Mouse (Mus musculus) CH12.LX (cell line): Measurements from ENCODE around the gene Mdc1. TPM values are rescaled to one million over a fixed set of nuclear protein-coding genes. Genes with fewer than 3 reads are reported as not detected.

Experiments used
- DNase-seq: peaks from one replicate; pipeline ENCODE4 v3.0.0-alpha.2; 2013; ENCODE audit errors: extremely low read depth
- H3K27ac ChIP-seq: 2 replicates; pipeline ENCODE4 v1.5.1; 2012; ENCODE audit warnings: low read depth, mild to moderate bottlenecking, control low read depth, moderate library complexity; ENCODE audit not compliant: insufficient read depth
- H3K27me3 ChIP-seq: replicated peaks from 2 replicates; pipeline ENCODE3; 2012; ENCODE audit warnings: inconsistent platforms
- H3K36me3 ChIP-seq, 2 experiments: replicated peaks in 1 of 2; 2 replicates each; pipeline versions ENCODE3 to v1.6.1; 2012; ENCODE audit warnings: inconsistent platforms in 1 of 2, low read length in 1 of 2, mild to moderate bottlenecking in 1 of 2, mixed read lengths in 1 of 2, moderate library complexity in 1 of 2; ENCODE audit not compliant: control insufficient read depth in 1 of 2, insufficient read depth in 1 of 2
- H3K4me1 ChIP-seq, 2 experiments: 2 replicates each; pipeline ENCODE4 v1.6.1; 2012; ENCODE audit warnings: inconsistent platforms in 1 of 2, moderate library complexity in 1 of 2; ENCODE audit not compliant: insufficient read depth in 2 of 2, control insufficient read depth in 1 of 2
- H3K4me2 ChIP-seq: 2 replicates; pipeline ENCODE4 v1.6.1; 2012; ENCODE audit warnings: low read depth, mild to moderate bottlenecking, control low read depth; ENCODE audit not compliant: poor library complexity, insufficient read depth, severe bottlenecking
- H3K4me3 ChIP-seq, 3 experiments: fragments of 150-350 bp in 1 of 3; sonication (generic) in 1 of 3; replicated peaks in 1 of 3; 2 replicates each; pipeline versions ENCODE3 to v1.5.1; 2011 to 2012; ENCODE audit warnings: low read depth in 2 of 3, low read length in 2 of 3, mild to moderate bottlenecking in 2 of 3, moderate library complexity in 2 of 3, control low read depth in 1 of 3, improper control_type of control experiment in 1 of 3, inconsistent platforms in 1 of 3, mixed read lengths in 1 of 3; ENCODE audit not compliant: poor library complexity in 1 of 3
- H3K79me2 ChIP-seq: replicated peaks from 2 replicates; pipeline ENCODE4 v1.6.1; 2012; ENCODE audit warnings: mild to moderate bottlenecking, moderate library complexity; ENCODE audit not compliant: control insufficient read depth, poor library complexity, insufficient read depth, severe bottlenecking; ENCODE audit errors: extremely low read depth
- H3K9ac ChIP-seq: 2 replicates; pipeline ENCODE4 v1.6.1; 2012; ENCODE audit warnings: low read depth, mild to moderate bottlenecking, control low read depth, moderate library complexity; ENCODE audit not compliant: insufficient read depth
- H3K9me3 ChIP-seq: replicated peaks from 2 replicates; pipeline ENCODE3; 2012; ENCODE audit warnings: low read length, inconsistent platforms, mixed read lengths
- BHLHE40 ChIP-seq: IDR thresholded peaks from 2 replicates; pipeline ENCODE4 v1.6.1; 2011; ENCODE audit warnings: mild to moderate bottlenecking, low read depth, low read length, improper control_type of control experiment
- CHD1 ChIP-seq: IDR thresholded peaks from 2 replicates; pipeline ENCODE4 v1.6.1; 2012; ENCODE audit warnings: low read depth, low read length, improper control_type of control experiment, inconsistent platforms
- CHD2 ChIP-seq: IDR thresholded peaks from 2 replicates; pipeline ENCODE4 v1.6.1; 2011; ENCODE audit warnings: low read length, improper control_type of control experiment
- CTCF ChIP-seq, 2 experiments: IDR thresholded peaks in 1 of 2; conservative IDR thresholded peaks in 1 of 2; 2 replicates each; pipeline ENCODE4 v1.5.1; 2011 to 2012; ENCODE audit warnings: low read depth in 2 of 2, low read length in 2 of 2, improper control_type of control experiment in 1 of 2, inconsistent platforms in 1 of 2, mild to moderate bottlenecking in 1 of 2, moderate library complexity in 1 of 2
- ELF1 ChIP-seq: IDR thresholded peaks from 2 replicates; pipeline ENCODE4 v1.6.1; 2014; ENCODE audit warnings: low read depth, mild to moderate bottlenecking, inconsistent platforms, low read length, improper control_type of control experiment
- EP300 ChIP-seq: IDR thresholded peaks from 2 replicates; pipeline ENCODE4 v1.6.1; 2011; ENCODE audit warnings: low read length, improper control_type of control experiment
- ETS1 ChIP-seq: conservative IDR thresholded peaks from 2 replicates; pipeline ENCODE4 v1.6.1; 2012; ENCODE audit warnings: low read depth, mild to moderate bottlenecking, inconsistent platforms, low read length, improper control_type of control experiment, moderate library complexity
- GABPA ChIP-seq: IDR thresholded peaks from 2 replicates; pipeline ENCODE4 v1.6.1; 2012; ENCODE audit warnings: low read depth, low read length, improper control_type of control experiment, inconsistent platforms; ENCODE audit not compliant: insufficient replicate concordance
- HCFC1 ChIP-seq: IDR thresholded peaks from 2 replicates; pipeline ENCODE4 v1.6.1; 2012; ENCODE audit warnings: low read depth, mild to moderate bottlenecking, inconsistent platforms, low read length, improper control_type of control experiment
- IRF4 ChIP-seq: IDR thresholded peaks from 2 replicates; pipeline ENCODE4 v1.6.1; 2014; ENCODE audit warnings: low read depth, mild to moderate bottlenecking, inconsistent platforms, low read length, improper control_type of control experiment
- JUN ChIP-seq: IDR thresholded peaks from 2 replicates; pipeline ENCODE4 v1.6.1; 2011; ENCODE audit warnings: low read depth, mild to moderate bottlenecking, low read length, improper control_type of control experiment, moderate library complexity; ENCODE audit not compliant: insufficient read depth
- JUND ChIP-seq: conservative IDR thresholded peaks from 2 replicates; pipeline ENCODE4 v1.6.1; 2011; ENCODE audit warnings: low read depth, low read length, improper control_type of control experiment
- KAT2A ChIP-seq: IDR thresholded peaks from 2 replicates; pipeline ENCODE4 v1.6.1; 2012; ENCODE audit warnings: low read length, improper control_type of control experiment, inconsistent platforms; ENCODE audit not compliant: insufficient replicate concordance
- MAFK ChIP-seq: IDR thresholded peaks from 2 replicates; pipeline ENCODE4 v1.6.1; 2011; ENCODE audit warnings: low read length, improper control_type of control experiment; ENCODE audit not compliant: insufficient replicate concordance
- MAX ChIP-seq: IDR thresholded peaks from 2 replicates; pipeline ENCODE4 v1.6.1; 2011; ENCODE audit warnings: low read length, improper control_type of control experiment
- MAZ ChIP-seq: IDR thresholded peaks from 2 replicates; pipeline ENCODE4 v1.6.1; 2012; ENCODE audit warnings: low read depth, mild to moderate bottlenecking, inconsistent platforms, low read length, improper control_type of control experiment, moderate library complexity
- MEF2A ChIP-seq: IDR thresholded peaks from 2 replicates; pipeline ENCODE4 v1.6.1; 2014; ENCODE audit warnings: low read depth, mild to moderate bottlenecking, inconsistent platforms, low read length, improper control_type of control experiment, borderline replicate concordance
- MYC ChIP-seq: IDR thresholded peaks from 2 replicates; pipeline ENCODE4 v1.6.1; 2011; ENCODE audit warnings: low read depth, mild to moderate bottlenecking, improper control_type of control experiment, low read length
- NELFE ChIP-seq: IDR thresholded peaks from 2 replicates; pipeline ENCODE4 v1.6.1; 2011; ENCODE audit warnings: low read depth, low read length, improper control_type of control experiment
- NRF1 ChIP-seq: IDR thresholded peaks from 2 replicates; pipeline ENCODE4 v1.6.1; 2014; ENCODE audit warnings: low read depth, mild to moderate bottlenecking, inconsistent platforms, low read length, improper control_type of control experiment, moderate library complexity
- PAX5 ChIP-seq: IDR thresholded peaks from 2 replicates; pipeline ENCODE4 v1.6.1; 2012; ENCODE audit warnings: low read length, inconsistent platforms, mixed read lengths
- RAD21 ChIP-seq: IDR thresholded peaks from 2 replicates; pipeline ENCODE4 v1.6.1; 2011; ENCODE audit warnings: low read depth, mild to moderate bottlenecking, low read length, improper control_type of control experiment, moderate library complexity
- RCOR1 ChIP-seq: conservative IDR thresholded peaks from 2 replicates; pipeline ENCODE4 v1.6.1; 2012; ENCODE audit warnings: low read depth, mild to moderate bottlenecking, inconsistent platforms, low read length, improper control_type of control experiment
- SIN3A ChIP-seq: IDR thresholded peaks from 2 replicates; pipeline ENCODE4 v1.6.1; 2012; ENCODE audit warnings: low read length, improper control_type of control experiment, inconsistent platforms
- SMC3 ChIP-seq: IDR thresholded peaks from 2 replicates; pipeline ENCODE4 v1.6.1; 2011; ENCODE audit warnings: low read depth, low read length, improper control_type of control experiment
- TBP ChIP-seq: conservative IDR thresholded peaks from 2 replicates; pipeline ENCODE4 v1.6.1; 2011; ENCODE audit warnings: low read depth, low read length, improper control_type of control experiment
- UBTF ChIP-seq: IDR thresholded peaks from 2 replicates; pipeline ENCODE4 v1.6.1; 2012; ENCODE audit warnings: low read depth, mild to moderate bottlenecking, inconsistent platforms, low read length, improper control_type of control experiment, moderate library complexity
- USF1 ChIP-seq: IDR thresholded peaks from 2 replicates; pipeline ENCODE4 v1.6.1; 2014; ENCODE audit warnings: low read depth, mild to moderate bottlenecking, inconsistent platforms, low read length, improper control_type of control experiment
- USF2 ChIP-seq: conservative IDR thresholded peaks from 2 replicates; pipeline ENCODE4 v1.6.1; 2011; ENCODE audit warnings: low read depth, low read length, improper control_type of control experiment
- ZC3H11A ChIP-seq: IDR thresholded peaks from 2 replicates; pipeline ENCODE4 v1.6.1; 2012; ENCODE audit warnings: low read depth, mild to moderate bottlenecking, inconsistent platforms, low read length, improper control_type of control experiment
- ZKSCAN1 ChIP-seq: IDR thresholded peaks from 2 replicates; pipeline ENCODE4 v1.6.1; 2012; ENCODE audit warnings: low read depth, inconsistent platforms, low read length, improper control_type of control experiment, borderline replicate concordance
- ZMIZ1 ChIP-seq: IDR thresholded peaks from 2 replicates; pipeline ENCODE4 v1.6.1; 2012; ENCODE audit warnings: low read depth, mild to moderate bottlenecking, inconsistent platforms, low read length, improper control_type of control experiment
- ZNF384 ChIP-seq: IDR thresholded peaks from 2 replicates; pipeline ENCODE4 v1.6.1; 2012; ENCODE audit warnings: low read depth, low read length, improper control_type of control experiment, inconsistent platforms
- dilution Hi-C: fragments of 300-500 bp; cut with MboI; formaldehyde crosslinking; loops from 2 replicates; pipeline ENCODE4 v1.14.3; 2020; ENCODE audit warnings: low sequenced_read_pairs; ENCODE audit not compliant: extremely low pct_unique_long_range_greater_than_20kb, extremely low pct_ligation_motif_present
- in situ Hi-C: fragments of 300-500 bp; cut with MboI; formaldehyde crosslinking; loops from 3 replicates; pipeline ENCODE4 v1.14.3; 2019; ENCODE audit warnings: low sequenced_read_pairs, low pct_ligation_motif_present, low pct_unique_long_range_greater_than_20kb, mixed read lengths
- polyA plus RNA-seq: library from polyadenylated mRNA; unstranded; fragments of >175 nt; gene quantifications from 2 replicates; pipeline ENCODE4 v1.2.1, GENCODE M21; 2012; ENCODE audit warnings: low read depth; ENCODE audit not compliant: insufficient read length
- total RNA-seq, 2 experiments: library from RNA; depleted of rRNA; stranded (reverse); fragments of 300-350 nt in 1 of 2; fragments of >200 nt in 1 of 2; gene quantifications; 2 replicates each; pipeline ENCODE4 v1.2.3; 2012 to 2014

Mdc1 gene
- total and polyA plus RNA-seq, 3 experiments = 3.3 to 15.7 (median 8.2) TPM

GRCm38 (mm10) chr17:35865481-35866280 lies 24.4 kb downstream of the Mdc1 start, which contains the start of gene Ppp1r18 (continued):
- TF ChIP-seq UBTF = no peak
- no peak for TF ChIP-seq SMC3
- no peak for TF ChIP-seq GABPA
- no peak for TF ChIP-seq CHD1
- TF ChIP-seq RCOR1 = no peak
- TF ChIP-seq EP300 = peak; percentile 46; the same call in 1 of the 2 replicates
- no peak; the same call in 1 of the 2 replicates for TF ChIP-seq ZMIZ1
- no peak for TF ChIP-seq RAD21
- no peak for TF ChIP-seq JUND
- no peak for TF ChIP-seq MAFK

DNA sequence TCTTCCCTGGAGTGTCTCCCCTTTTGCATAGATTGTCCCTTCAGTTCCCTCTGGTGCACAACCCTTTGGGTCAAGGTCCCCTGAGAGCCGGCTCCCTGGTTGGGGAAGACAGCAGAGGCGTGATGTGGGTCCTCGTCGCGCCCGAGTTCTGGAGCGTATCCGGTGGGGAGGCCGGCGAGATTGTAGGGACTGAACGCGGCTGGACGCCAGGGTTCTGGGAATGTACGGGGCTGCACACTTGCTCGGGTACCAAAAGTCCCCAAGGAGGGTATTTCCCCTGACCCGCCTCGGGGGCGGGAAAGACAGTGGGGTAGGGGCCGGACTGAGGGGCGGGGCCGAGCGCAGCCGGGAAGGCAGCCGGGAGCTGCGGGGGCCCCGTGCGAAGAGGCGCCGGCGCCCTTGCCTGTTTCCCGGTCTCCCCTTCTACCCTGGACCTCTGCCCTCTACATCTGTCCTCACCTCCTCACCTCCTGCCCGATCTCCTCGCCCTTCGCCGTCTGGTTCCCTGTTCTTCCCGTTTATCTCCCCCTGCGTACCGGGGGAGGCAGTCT lies 25.0 kb downstream of the Mdc1 start:
- Histone ChIP-seq H3K27me3 (no peaks in the 10 kb centered on the region), H3K36me3 (peaks cover 0 to 4% of the 10 kb centered on the region in 2 experiments), H3K79me2 (peaks cover 29% of the 10 kb centered on the region), H3K9me3 (peaks cover 3% of the 10 kb centered on the region), H3K4me2 (peak overlapping the region; percentile 91), H3K4me1 (peaks cover 0 to 16% of the 10 kb centered on the region in 2 experiments; a peak in 2 of 4 replicates), H3K9ac (peak overlapping the region; percentile 69), H3K27ac (peak overlapping the region; percentile 74), H3K4me3 (peak overlapping the region; percentile 63 to 99 (median 74))
- in situ Hi-C loops = loop anchor here (10.0 kb wide), 1 partner anchor 132 kb away; no protein-coding TSS in a partner anchor
- dilution Hi-C loops = no loop called here
- peak; percentile 74 for DNase-seq
- TF ChIP-seq JUN = no peak
- no peak for TF ChIP-seq JUND
- TF ChIP-seq IRF4 = peak; percentile 17; the same call in 1 of the 2 replicates
- no peak for TF ChIP-seq KAT2A
- TF ChIP-seq TBP = 0 out of 2 replicates have a peak, but pooled peaks have one; percentile 24
- peak; percentile 34; the same call in 1 of the 2 replicates for TF ChIP-seq BHLHE40
- TF ChIP-seq GABPA = no peak
- no peak for TF ChIP-seq ZNF384
- TF ChIP-seq MAFK = no peak
- no peak for TF ChIP-seq CTCF (conservative IDR thresholded peaks at IDR 0.05 in 1 of 2, IDR thresholded peaks at IDR 0.05 in 1 of 2; ENCODE audit: low read depth in 2 of 2, low read length in 2 of 2)
- TF ChIP-seq MYC = no peak
- TF ChIP-seq ETS1 = 0 out of 2 replicates have a peak, but pooled peaks have one; percentile 24
- no peak for TF ChIP-seq NRF1
- no peak for TF ChIP-seq USF2
- TF ChIP-seq EP300 = no peak
- TF ChIP-seq NELFE = no peak
- no peak for TF ChIP-seq RCOR1
- TF ChIP-seq MAZ = peak; percentile 24; the same call in 1 of the 2 replicates
- no peak for TF ChIP-seq ZKSCAN1
- TF ChIP-seq ELF1 = no peak
- TF ChIP-seq MAX = peak; percentile 55
- peak; percentile 71 for TF ChIP-seq SIN3A
- TF ChIP-seq CHD2 = no peak; the same call in none of the 2 replicates
- TF ChIP-seq RAD21 = no peak
- TF ChIP-seq USF1 = no peak
- peak; percentile 63; the same call in 1 of the 2 replicates for TF ChIP-seq ZMIZ1
- TF ChIP-seq HCFC1 = no peak
- TF ChIP-seq PAX5 = no peak
- TF ChIP-seq MEF2A = no peak; the same call in 1 of the 2 replicates
- TF ChIP-seq ZC3H11A = no peak
- TF ChIP-seq CHD1 = no peak; the same call in 1 of the 2 replicates
